Mouse (Mus musculus): ENCODE results near the gene Vps11. TPM values are rescaled to one million over a fixed set of nuclear protein-coding genes. Genes with fewer than 3 reads are reported as not detected.
"Not testable (repeated sequence)": the region's sequence is repeated elsewhere in the genome, so short reads cannot be mapped to it uniquely, and the experiment has no call there.

Gene Vps11
- polyA plus RNA-seq (2012; rRNA removed): 42.2 and 43.2 TPM in 2 replicates

DNA sequence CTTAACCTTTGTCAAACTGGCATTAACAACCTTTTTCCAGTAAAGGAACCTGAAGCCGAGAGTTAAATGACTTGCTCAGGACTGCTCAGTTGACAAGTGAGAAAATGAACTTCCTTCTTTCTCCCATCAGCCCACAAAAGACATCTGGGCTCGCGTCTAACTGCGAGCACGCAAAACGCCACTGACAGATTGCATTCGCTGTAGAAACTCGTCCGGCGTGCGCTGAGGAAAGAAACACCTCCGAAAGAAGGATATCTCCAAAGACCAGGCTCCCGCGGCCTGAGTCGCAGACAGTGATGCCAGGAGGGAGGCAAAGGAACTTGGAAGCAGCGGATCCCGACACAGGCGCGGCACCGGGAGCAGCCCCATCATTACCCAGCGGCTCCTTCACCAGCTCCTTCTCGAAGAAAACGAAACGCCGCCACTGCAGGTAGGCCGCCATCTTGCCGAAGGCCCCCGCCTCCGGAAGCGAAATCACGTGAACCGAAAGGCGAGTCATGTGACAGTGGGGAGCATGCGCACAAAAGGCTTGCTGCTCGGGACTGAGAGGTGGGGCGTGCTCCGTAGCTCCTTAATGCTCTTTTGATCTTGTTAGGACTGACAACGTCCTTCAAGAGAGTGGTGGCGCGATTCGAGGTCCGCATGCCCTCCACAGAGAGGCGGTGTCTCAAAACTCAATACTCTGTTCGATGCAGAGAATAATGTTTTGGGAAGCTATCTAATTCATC, at the start of gene Vps11:
Gene Vps11 (minus strand): TSS at position 481 of the 728 bp plus-strand sequence.
- Histone ChIP-seq H3K4me3 (ENCODE audit: insufficient read depth, low read length) (peak within 1 kb of the TSS; percentile 80), H3K4me1 (ENCODE audit: control insufficient read depth, insufficient read depth, low read length) (peaks cover 2% of the 10 kb centered on the region; the same call in 1 of the 2 replicates), H3K27ac (ENCODE audit: insufficient read depth, low read length) (0 out of 2 replicates have a peak within 1 kb of the TSS, but pooled peaks have one; percentile 32)
- TF ChIP-seq POLR2A (IDR thresholded peaks at IDR 0.05; ENCODE audit: extremely low read depth, insufficient read depth, low read length) (peak; percentile 97), CTCF (IDR thresholded peaks at IDR 0.05; ENCODE audit: extremely low read depth, insufficient read depth, low read length) (no peak)

DNA sequence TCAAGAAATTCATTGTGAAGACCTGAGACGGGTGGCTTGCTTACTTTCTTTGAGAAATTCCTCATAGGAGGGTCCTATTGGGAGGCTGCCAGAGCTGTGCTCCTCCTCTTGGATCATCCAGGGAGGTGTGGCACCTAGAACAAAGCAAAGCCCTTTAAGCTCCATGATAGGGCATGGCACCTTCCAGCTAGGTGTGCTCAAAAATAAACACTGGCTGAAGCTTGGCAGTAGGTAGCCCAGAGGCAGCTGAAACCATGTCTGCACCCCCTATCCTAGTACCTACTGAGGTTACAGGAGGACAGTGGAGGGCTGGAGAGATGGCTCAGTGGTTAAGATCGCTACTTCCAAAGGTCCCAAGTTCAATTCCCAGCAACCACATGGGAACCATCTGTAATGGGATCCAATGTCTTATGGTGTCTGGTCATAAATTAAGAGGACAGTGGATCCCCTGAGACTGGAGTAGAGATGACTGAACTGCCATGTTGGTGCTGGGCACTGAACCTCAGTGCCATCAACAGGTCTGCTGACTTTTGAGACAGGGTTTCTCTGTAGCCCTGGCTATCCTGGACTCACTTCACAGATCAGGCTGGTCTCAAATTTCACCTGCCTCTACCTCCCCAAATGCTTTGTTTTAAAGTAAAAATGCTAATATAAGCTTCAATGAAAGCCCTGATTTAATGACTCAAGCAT, 49.3 kb upstream of the Vps11 start:
- Histone ChIP-seq H3K4me3 (ENCODE audit: insufficient read depth, low read length) (no peak overlapping the region), H3K27ac (ENCODE audit: insufficient read depth, low read length) (no peak overlapping the region), H3K4me1 (ENCODE audit: control insufficient read depth, insufficient read depth, low read length) (no peaks in the 10 kb centered on the region)
- TF ChIP-seq CTCF (IDR thresholded peaks at IDR 0.05; ENCODE audit: extremely low read depth, insufficient read depth, low read length): no peak
- no peak for TF ChIP-seq POLR2A (IDR thresholded peaks at IDR 0.05; ENCODE audit: extremely low read depth, insufficient read depth, low read length)

DNA sequence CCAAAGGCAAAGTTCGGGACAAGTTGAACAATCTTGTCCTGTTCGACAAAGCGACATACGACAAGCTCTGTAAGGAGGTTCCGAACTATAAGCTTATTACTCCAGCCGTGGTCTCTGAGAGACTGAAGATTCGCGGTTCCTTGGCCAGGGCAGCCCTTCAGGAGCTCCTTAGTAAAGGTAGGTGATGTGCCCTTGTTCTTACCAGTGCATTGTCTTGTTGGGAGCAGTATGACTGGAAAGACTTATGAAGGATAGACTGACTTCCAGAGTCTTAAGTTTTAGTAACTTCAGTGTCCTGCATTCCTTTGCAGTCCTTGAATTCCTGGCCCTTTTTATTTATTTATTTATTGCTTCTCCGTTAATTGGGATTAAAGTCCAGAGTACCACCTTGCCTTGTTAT, 47.2 kb upstream of the Vps11 start:
- not testable (repeated sequence) for H3K27ac ChIP-seq (ENCODE audit: insufficient read depth, low read length); H3K4me1 ChIP-seq (ENCODE audit: control insufficient read depth, insufficient read depth, low read length); H3K4me3 ChIP-seq (ENCODE audit: insufficient read depth, low read length)

DNA sequence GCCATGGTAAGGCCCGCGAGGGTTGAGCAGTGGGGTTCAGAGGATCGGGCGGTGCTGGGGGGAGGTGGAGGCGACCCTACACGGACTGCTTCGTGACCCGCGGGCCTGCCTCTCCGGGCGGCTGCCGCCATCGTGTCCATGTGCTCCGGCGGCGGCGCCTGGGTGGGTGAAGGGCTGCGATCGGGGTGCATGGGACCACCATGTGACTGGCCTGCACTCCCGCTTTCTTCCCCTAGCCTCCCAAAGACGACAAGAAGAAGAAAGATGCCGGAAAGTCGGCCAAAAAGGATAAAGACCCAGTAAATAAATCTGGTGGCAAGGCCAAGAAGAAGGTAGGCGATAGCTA, 46.3 kb upstream of the Vps11 start:
- no peak overlapping the region for H3K27ac ChIP-seq (ENCODE audit: insufficient read depth, low read length)
- H3K4me3 ChIP-seq (ENCODE audit: insufficient read depth, low read length): peak overlapping the region; percentile 91
- no peak for TF ChIP-seq POLR2A (IDR thresholded peaks at IDR 0.05; ENCODE audit: extremely low read depth, insufficient read depth, low read length)
- TF ChIP-seq CTCF (IDR thresholded peaks at IDR 0.05; ENCODE audit: extremely low read depth, insufficient read depth, low read length): no peak
- no peaks in the 10 kb centered on the region for H3K4me1 ChIP-seq (ENCODE audit: control insufficient read depth, insufficient read depth, low read length)

DNA sequence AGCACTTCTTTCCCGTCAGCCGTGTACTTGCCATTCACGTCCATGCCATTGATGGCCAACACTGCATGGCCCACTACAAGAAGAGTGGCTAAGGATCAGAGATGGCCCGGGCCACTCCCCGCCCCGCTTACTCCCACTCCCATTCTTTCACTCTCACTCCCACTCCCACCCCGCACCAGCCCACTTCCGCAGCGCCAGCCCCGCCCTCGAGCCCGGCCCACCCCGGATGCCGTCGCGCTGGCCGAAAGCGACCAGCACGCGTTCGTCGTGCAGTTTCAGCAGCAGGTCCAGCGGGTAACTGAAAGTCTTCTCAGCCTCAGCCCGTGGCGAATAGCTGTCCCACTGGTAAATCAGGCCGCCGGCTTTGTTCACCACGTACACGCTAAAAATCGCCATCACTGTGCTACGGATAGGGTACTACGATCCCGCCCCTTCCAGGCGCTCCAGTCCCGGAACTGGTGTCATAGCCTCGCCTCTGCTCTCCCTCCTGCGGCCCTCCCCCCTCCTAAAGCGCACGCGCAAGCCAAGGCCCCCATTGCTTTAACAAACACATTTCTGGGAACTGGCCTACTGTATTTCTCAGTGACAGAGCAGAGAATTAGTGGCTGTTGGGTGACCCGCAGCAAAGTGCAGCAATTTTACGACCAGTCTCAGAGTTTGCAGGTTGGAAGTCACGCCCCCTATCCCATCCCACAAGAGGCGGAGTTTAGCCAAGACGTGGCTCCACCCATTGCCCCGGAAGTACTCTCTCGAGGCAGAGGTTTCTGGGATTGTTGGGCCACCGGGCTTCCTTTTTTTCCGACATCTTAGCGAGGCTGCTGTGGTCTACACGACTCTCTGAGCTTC, 45.7 kb upstream of the Vps11 start, which contains the start of the genes Rps25 and Trappc4:
Gene Rps25 (plus strand): TSS at position 234 of the 846 bp plus-strand sequence.
Gene Trappc4 (minus strand): TSS at position 695 of the 846 bp plus-strand sequence.
- Histone ChIP-seq H3K4me1 (ENCODE audit: control insufficient read depth, insufficient read depth, low read length) (no peaks in the 10 kb centered on the region), H3K27ac (ENCODE audit: insufficient read depth, low read length) (peak within 1 kb of the TSS; percentile 69), H3K4me3 (ENCODE audit: insufficient read depth, low read length) (peak within 1 kb of the TSS; percentile 91)
- TF ChIP-seq POLR2A (IDR thresholded peaks at IDR 0.05; ENCODE audit: extremely low read depth, insufficient read depth, low read length) (peak; percentile 65), CTCF (IDR thresholded peaks at IDR 0.05; ENCODE audit: extremely low read depth, insufficient read depth, low read length) (no peak)

DNA sequence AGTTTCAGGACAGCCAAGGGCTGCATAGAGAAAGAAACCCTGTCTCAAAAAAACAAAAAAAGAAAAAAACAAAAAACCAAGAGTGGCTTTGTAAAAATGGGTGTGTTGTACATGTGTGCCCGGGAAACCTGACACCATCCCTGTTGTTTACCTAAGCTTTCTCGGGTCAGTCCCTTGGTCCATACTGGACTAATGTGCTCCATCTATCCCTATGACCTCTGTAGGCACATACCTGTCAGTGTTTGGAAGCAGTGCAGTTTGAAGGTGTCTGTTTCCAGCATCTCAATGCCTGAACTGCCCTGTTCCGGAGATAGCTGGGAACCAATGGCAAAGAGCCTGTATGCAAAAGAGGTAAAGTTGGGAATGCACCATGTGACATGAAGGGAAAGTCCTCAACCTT, 43.5 kb upstream of the Vps11 start:
- TF ChIP-seq CTCF (IDR thresholded peaks at IDR 0.05; ENCODE audit: extremely low read depth, insufficient read depth, low read length): no peak
- H3K27ac ChIP-seq (ENCODE audit: insufficient read depth, low read length): no peak overlapping the region
- no peak overlapping the region for H3K4me3 ChIP-seq (ENCODE audit: insufficient read depth, low read length)
- no peaks in the 10 kb centered on the region for H3K4me1 ChIP-seq (ENCODE audit: control insufficient read depth, insufficient read depth, low read length)

DNA sequence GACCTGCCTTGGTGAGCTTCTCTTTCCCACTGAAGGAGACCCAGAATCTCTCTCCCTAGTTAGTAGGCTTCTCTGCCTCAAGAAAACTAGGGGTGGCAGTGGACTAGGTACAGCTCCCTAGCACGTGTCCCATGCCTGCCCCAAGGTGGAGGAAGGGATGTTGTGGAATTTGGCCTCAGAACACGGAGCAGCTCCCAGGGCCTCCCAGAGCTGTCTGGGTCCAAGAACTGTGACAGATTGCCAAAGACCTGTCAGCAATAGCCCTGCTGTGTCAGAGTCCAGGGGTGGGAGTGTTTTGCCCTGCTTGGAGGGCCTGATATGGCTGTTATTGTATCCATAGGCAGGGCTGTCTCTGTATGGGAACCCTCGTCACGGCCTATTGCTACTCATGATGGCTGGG, 39.6 kb upstream of the Vps11 start:
- Histone ChIP-seq H3K4me3 (ENCODE audit: insufficient read depth, low read length) (no peak overlapping the region), H3K4me1 (ENCODE audit: control insufficient read depth, insufficient read depth, low read length) (peaks cover 4% of the 10 kb centered on the region), H3K27ac (ENCODE audit: insufficient read depth, low read length) (no peak overlapping the region)
- TF ChIP-seq CTCF (IDR thresholded peaks at IDR 0.05; ENCODE audit: extremely low read depth, insufficient read depth, low read length): no peak
- TF ChIP-seq POLR2A (IDR thresholded peaks at IDR 0.05; ENCODE audit: extremely low read depth, insufficient read depth, low read length): no peak

DNA sequence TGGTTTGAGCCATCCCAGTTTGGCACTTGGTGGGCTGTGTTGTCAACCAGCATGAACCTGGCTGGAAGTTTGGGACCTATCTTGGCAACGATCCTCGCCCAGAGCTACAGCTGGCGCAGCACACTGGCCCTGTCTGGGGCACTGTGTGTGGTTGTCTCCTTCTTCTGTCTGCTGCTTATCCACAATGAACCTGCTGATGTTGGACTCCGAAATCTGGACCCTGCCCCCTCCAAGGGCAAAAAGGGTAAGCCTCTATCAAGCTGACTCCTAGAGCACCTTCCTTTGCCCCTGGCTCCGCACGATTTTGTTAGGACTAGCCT, 38.3 kb upstream of the Vps11 start:
- no peak for TF ChIP-seq CTCF (IDR thresholded peaks at IDR 0.05; ENCODE audit: extremely low read depth, insufficient read depth, low read length)
- TF ChIP-seq POLR2A (IDR thresholded peaks at IDR 0.05; ENCODE audit: extremely low read depth, insufficient read depth, low read length): no peak

DNA sequence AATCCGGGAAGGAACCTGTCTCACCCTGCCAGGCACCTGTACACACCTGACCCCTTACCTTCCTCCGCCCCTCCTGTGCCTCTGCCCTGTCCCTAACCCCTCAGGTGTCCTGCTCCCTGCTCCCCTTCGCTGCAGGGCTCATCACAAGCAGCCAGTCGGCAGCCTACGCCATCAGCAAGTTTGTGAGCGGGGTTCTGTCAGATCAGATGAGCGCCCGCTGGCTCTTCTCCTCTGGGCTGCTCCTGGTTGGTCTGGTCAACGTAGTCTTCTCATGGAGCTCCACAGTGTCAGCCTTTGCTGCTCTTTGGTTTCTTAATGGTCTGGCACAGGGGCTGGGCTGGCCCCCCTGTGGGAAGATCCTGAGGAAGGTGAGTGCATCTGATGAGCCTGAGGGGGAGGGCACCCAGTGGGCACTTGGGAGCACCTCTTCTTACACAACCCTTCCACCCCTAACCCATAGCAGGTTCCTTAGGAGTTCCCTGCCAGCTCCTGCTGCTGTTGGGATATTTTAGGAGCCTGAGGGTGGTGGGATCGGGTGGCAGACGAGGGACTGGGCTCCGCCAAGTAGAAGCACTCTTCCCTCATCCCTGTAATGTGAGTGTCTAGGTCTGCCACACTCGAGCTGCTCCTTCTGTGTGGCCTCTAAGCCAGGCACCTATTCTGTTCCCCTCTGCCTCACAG, 37.8 kb upstream of the Vps11 start:
- no peak for TF ChIP-seq CTCF (IDR thresholded peaks at IDR 0.05; ENCODE audit: extremely low read depth, insufficient read depth, low read length)
- no peak for TF ChIP-seq POLR2A (IDR thresholded peaks at IDR 0.05; ENCODE audit: extremely low read depth, insufficient read depth, low read length)
- H3K4me3 ChIP-seq (ENCODE audit: insufficient read depth, low read length): peak overlapping the region; percentile 59; the same call in 1 of the 2 replicates
- H3K27ac ChIP-seq (ENCODE audit: insufficient read depth, low read length): no peak overlapping the region
- H3K4me1 ChIP-seq (ENCODE audit: control insufficient read depth, insufficient read depth, low read length): peaks cover 4% of the 10 kb centered on the region

More for the DNA sequence above, 38.3 kb upstream of the Vps11 start:
- H3K27ac ChIP-seq (ENCODE audit: insufficient read depth, low read length): no peak overlapping the region
- peaks cover 4% of the 10 kb centered on the region for H3K4me1 ChIP-seq (ENCODE audit: control insufficient read depth, insufficient read depth, low read length)
- no peak overlapping the region for H3K4me3 ChIP-seq (ENCODE audit: insufficient read depth, low read length)
